Mouse (Mus musculus) liver, adult 2 months (tissue): Measurements from ENCODE around the gene Myo1g. TPM values are rescaled to one million over a fixed set of nuclear protein-coding genes. Genes with fewer than 3 reads are reported as not detected.

Experiments
- DNase-seq: peaks from one replicate; pipeline ENCODE4 v3.0.0-alpha.2; 2011; ENCODE audit warnings: low read depth, low spot score; ENCODE audit errors: extremely low read depth
- H3K27ac ChIP-seq: fragments of 200-500 bp; replicated peaks from 2 replicates; pipeline ENCODE4 v1.5.1; 2012; ENCODE audit warnings: low read depth, mild to moderate bottlenecking, control low read depth, inconsistent platforms, low read length; ENCODE audit not compliant: insufficient read depth
- H3K27me3 ChIP-seq: fragments of 200-500 bp; 2 replicates; pipeline ENCODE4 v1.6.1; 2012; ENCODE audit warnings: mild to moderate bottlenecking, moderate library complexity, low read length, inconsistent platforms; ENCODE audit not compliant: control insufficient read depth, insufficient read depth
- H3K36me3 ChIP-seq: fragments of 200-500 bp; 2 replicates; pipeline ENCODE4 v1.6.1; 2012; ENCODE audit warnings: low read length, inconsistent platforms; ENCODE audit not compliant: control insufficient read depth, insufficient read depth
- H3K4me1 ChIP-seq: fragments of 200-500 bp; 2 replicates; pipeline ENCODE4 v1.6.1; 2011; ENCODE audit warnings: low read length; ENCODE audit not compliant: control insufficient read depth, insufficient read depth
- H3K4me3 ChIP-seq: fragments of 200-500 bp; 2 replicates; pipeline ENCODE4 v1.5.1; 2011; ENCODE audit warnings: low read depth, mild to moderate bottlenecking, control low read depth, low read length, moderate library complexity; ENCODE audit not compliant: insufficient read depth
- H3K79me2 ChIP-seq: fragments of 200-500 bp; 2 replicates; pipeline ENCODE4 v1.6.1; 2012; ENCODE audit warnings: inconsistent platforms, mild to moderate bottlenecking, low read length, moderate library complexity; ENCODE audit not compliant: control insufficient read depth, insufficient read depth
- H3K9ac ChIP-seq: fragments of 200-500 bp; 2 replicates; pipeline ENCODE4 v1.6.1; 2012; ENCODE audit warnings: low read depth, mild to moderate bottlenecking, control low read depth, inconsistent platforms, low read length
- CTCF ChIP-seq: fragments of 200-500 bp; IDR thresholded peaks from 2 replicates; pipeline ENCODE4 v1.5.1; 2011; ENCODE audit warnings: low read depth, low read length, control low read depth
- POLR2A ChIP-seq: fragments of 200-500 bp; IDR thresholded peaks from 2 replicates; pipeline ENCODE4 v1.6.1; 2011; ENCODE audit warnings: low read length, control low read depth; ENCODE audit not compliant: insufficient read depth; ENCODE audit errors: extremely low read depth
- WGBS: fragments of 180-500 bp; shearing (Covaris S2); methylation state at CpG from one replicate; pipeline ENCODE4 v1.1.7; 2018; 5-methylcytosine and 5-hydroxymethylcytosine counted together
- polyA plus RNA-seq: library from polyadenylated mRNA; depleted of rRNA; stranded (reverse); fragments of >200 nt; gene quantifications from 2 replicates; pipeline ENCODE4 v1.2.3, GENCODE M21; 2012
- total RNA-seq: library from RNA; depleted of rRNA; stranded (reverse); fragments of >200 nt; gene quantifications from 2 replicates; pipeline ENCODE4 v1.2.3, GENCODE M21; 2014

Myo1g gene
- total and polyA plus RNA-seq, 2 experiments = 1.1 to 2.3 TPM

GRCm38 (mm10) chr11:6506516-6506915 is 14.2 kb downstream of the Myo1g start:
- Histone ChIP-seq H3K27me3 (no peaks in the 10 kb centered on the region), H3K36me3 (no peaks in the 10 kb centered on the region), H3K9ac (no peak overlapping the region), H3K4me1 (no peaks in the 10 kb centered on the region), H3K79me2 (no peaks in the 10 kb centered on the region), H3K27ac (no peak overlapping the region), H3K4me3 (no peak overlapping the region)
- TF ChIP-seq CTCF (no peak), POLR2A (no peak)
- no peak for DNase-seq
- WGBS = 58% methylated on average over 9 of the region's 9 CpGs

GRCm38 (mm10) chr11:6504689-6505088 is 16.1 kb downstream of the Myo1g start:
- TF ChIP-seq POLR2A (no peak), CTCF (no peak)
- no peaks in the 10 kb centered on the region for H3K27me3 ChIP-seq
- H3K36me3 ChIP-seq = no peaks in the 10 kb centered on the region
- H3K9ac ChIP-seq = no peak overlapping the region
- no peaks in the 10 kb centered on the region for H3K4me1 ChIP-seq
- H3K4me3 ChIP-seq = no peak overlapping the region
- H3K79me2 ChIP-seq = no peaks in the 10 kb centered on the region
- 37% methylated on average over 6 of the region's 6 CpGs for WGBS
- peak; percentile 29 for DNase-seq
- no peak overlapping the region for H3K27ac ChIP-seq

GRCm38 (mm10) chr11:6504226-6504625 is 16.5 kb downstream of the Myo1g start:
- Histone ChIP-seq H3K4me3 (no peak overlapping the region), H3K27me3 (no peaks in the 10 kb centered on the region), H3K9ac (no peak overlapping the region), H3K27ac (no peak overlapping the region), H3K36me3 (no peaks in the 10 kb centered on the region), H3K4me1 (no peaks in the 10 kb centered on the region), H3K79me2 (no peaks in the 10 kb centered on the region)
- DNase-seq = no peak
- 70% methylated on average over 3 of the region's 3 CpGs for WGBS
- TF ChIP-seq CTCF = no peak

- DNase-seq = no peak
- no peak overlapping the region for H3K4me3 ChIP-seq
- 99% methylated on average over 2 of the region's 2 CpGs for WGBS
- no peaks in the 10 kb centered on the region for H3K27me3 ChIP-seq
- no peak overlapping the region for H3K27ac ChIP-seq
- no peaks in the 10 kb centered on the region for H3K79me2 ChIP-seq
- H3K9ac ChIP-seq = no peak overlapping the region
- H3K36me3 ChIP-seq = no peaks in the 10 kb centered on the region
- H3K4me1 ChIP-seq = no peaks in the 10 kb centered on the region
- TF ChIP-seq CTCF (no peak), POLR2A (no peak)
These were observed 18.3 kb downstream of the Myo1g start for GRCm38 (mm10) chr11:6502506-6502905.

GRCm38 (mm10) chr11:6497311-6497948 is 23.3 kb downstream of the Myo1g start:
- 81% methylated on average over 12 of the region's 12 CpGs for WGBS
- TF ChIP-seq CTCF (no peak), POLR2A (no peak)
- no peak overlapping the region for H3K9ac ChIP-seq
- no peaks in the 10 kb centered on the region for H3K4me1 ChIP-seq
- no peaks in the 10 kb centered on the region for H3K27me3 ChIP-seq
- H3K4me3 ChIP-seq = no peak overlapping the region
- no peaks in the 10 kb centered on the region for H3K79me2 ChIP-seq
- H3K27ac ChIP-seq = no peak overlapping the region
- no peaks in the 10 kb centered on the region for H3K36me3 ChIP-seq
- no peak for DNase-seq

- H3K9ac ChIP-seq = no peak overlapping the region
- no peaks in the 10 kb centered on the region for H3K4me1 ChIP-seq
- H3K36me3 ChIP-seq = no peaks in the 10 kb centered on the region
- no peaks in the 10 kb centered on the region for H3K27me3 ChIP-seq
- H3K4me3 ChIP-seq = no peak overlapping the region
- 34% methylated on average over 6 of the region's 6 CpGs for WGBS
- no peak overlapping the region for H3K27ac ChIP-seq
- DNase-seq = peak; percentile 62
- no peaks in the 10 kb centered on the region for H3K79me2 ChIP-seq
- TF ChIP-seq CTCF (peak; percentile 90), POLR2A (no peak)
These were observed 30.9 kb downstream of the Myo1g start for GRCm38 (mm10) chr11:6489691-6490503.
